Mouse (Mus musculus) heart, embryonic 13.5 days (tissue): ENCODE data around the gene Ilk. TPM values are rescaled to one million over a fixed set of nuclear protein-coding genes. Genes with fewer than 3 reads are reported as not detected.
A peak's percentile ranks its signal among the peaks of the same experiment; 100 is the strongest.
"Not testable (repeated sequence)": the region's sequence is repeated elsewhere in the genome, so short reads cannot be mapped to it uniquely, and the experiment has no call there.

Source experiments
- ATAC-seq: fragments of 200-750 bp; cut with Nextera tagmentation; 2 replicates; pipeline ENCODE4 v1.8.0; 2017; ENCODE audit warnings: moderate TSS enrichment; ENCODE audit not compliant: insufficient number of reproducible peaks, low FRiP score, low TSS enrichment; ENCODE audit errors: extremely low read depth
- H3K27ac ChIP-seq: fragments of 300-500 bp; sonication (generic); replicated peaks from 2 replicates; pipeline ENCODE4 v1.5.1; 2015; ENCODE audit warnings: moderate library complexity, mild to moderate bottlenecking, inconsistent platforms
- H3K27me3 ChIP-seq: fragments of 300-500 bp; sonication (generic); replicated peaks from 2 replicates; pipeline ENCODE4 v1.6.1; 2015; ENCODE audit warnings: mild to moderate bottlenecking, inconsistent platforms
- H3K36me3 ChIP-seq: fragments of 300-500 bp; sonication (generic); 2 replicates; pipeline ENCODE4 v1.6.1; 2015; ENCODE audit warnings: mild to moderate bottlenecking, inconsistent platforms
- H3K4me1 ChIP-seq: fragments of 300-500 bp; sonication (generic); 2 replicates; pipeline ENCODE4 v1.6.1; 2015; ENCODE audit warnings: inconsistent platforms
- H3K4me2 ChIP-seq: fragments of 300-500 bp; sonication (generic); 2 replicates; pipeline ENCODE4 v1.6.1; 2015; ENCODE audit warnings: inconsistent platforms, mild to moderate bottlenecking, moderate library complexity
- H3K4me3 ChIP-seq: fragments of 300-500 bp; sonication (generic); 2 replicates; pipeline ENCODE4 v1.5.1; 2015; ENCODE audit warnings: moderate library complexity, mild to moderate bottlenecking, inconsistent platforms
- H3K9ac ChIP-seq: fragments of 300-500 bp; sonication (generic); 2 replicates; pipeline ENCODE4 v1.6.1; 2015; ENCODE audit warnings: inconsistent platforms, mild to moderate bottlenecking, moderate library complexity
- H3K9me3 ChIP-seq: fragments of 300-500 bp; sonication (generic); 2 replicates; pipeline ENCODE4 v1.6.1; 2016; ENCODE audit warnings: inconsistent platforms
- WGBS: fragments of 180-500 bp; shearing (Covaris S2); methylation state at CpG from one replicate; pipeline ENCODE4 v1.1.7; 2015; ENCODE audit warnings: mixed read lengths; 5-methylcytosine and 5-hydroxymethylcytosine counted together
- polyA plus RNA-seq: library from polyadenylated mRNA; unstranded; fragments of >200 nt; fragmentation: Nextera tagmentation; extraction: Ambion mirVana; gene quantifications from 2 replicates; pipeline ENCODE4 v1.2.1, GENCODE M21; 2015

The Ilk gene
- polyA plus RNA-seq, 1 experiment from 2014 or later = 354 TPM

DNA sequence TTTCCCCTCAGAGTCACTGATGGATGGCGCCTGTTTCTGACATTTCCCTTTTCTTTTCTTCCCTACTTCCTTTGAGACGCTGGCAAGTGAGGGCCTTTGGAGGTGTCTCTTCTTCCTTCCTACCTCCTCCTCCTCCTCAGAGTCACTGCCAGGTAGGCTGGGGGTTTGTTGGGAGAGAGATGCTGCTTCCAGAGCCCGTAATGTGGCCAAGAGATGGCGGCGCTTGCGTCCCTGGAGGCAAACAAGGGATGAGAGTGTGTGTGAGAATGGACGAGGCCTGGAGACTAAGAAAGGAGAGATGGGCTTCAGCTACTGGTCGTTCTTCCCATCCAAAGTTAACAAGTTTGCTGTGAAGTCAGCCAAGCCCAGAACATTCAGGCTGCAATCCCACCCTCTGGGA lies 1.6 kb upstream of the Ilk start:
- Histone ChIP-seq H3K9ac (peak overlapping the region; percentile 99), H3K9me3 (no peaks in the 10 kb centered on the region), H3K27ac (no peak overlapping the region), H3K36me3 (peaks cover 51% of the 10 kb centered on the region), H3K27me3 (no peaks in the 10 kb centered on the region), H3K4me1 (peaks cover 36% of the 10 kb centered on the region), H3K4me2 (peak overlapping the region; percentile 92; the same call in 1 of the 2 replicates), H3K4me3 (no peak overlapping the region; the same call in 1 of the 2 replicates)
- 82% methylated on average over 8 of the region's 8 CpGs for WGBS
- no peak for ATAC-seq

- Histone ChIP-seq H3K27ac (peak overlapping the region; percentile 98), H3K4me1 (peaks cover 37% of the 10 kb centered on the region), H3K9ac (peak overlapping the region; percentile 99), H3K36me3 (peaks cover 55% of the 10 kb centered on the region), H3K4me3 (peak overlapping the region; percentile 96), H3K4me2 (peak overlapping the region; percentile 92)
- ATAC-seq, H3K27me3 ChIP-seq, H3K9me3 ChIP-seq: not testable (repeated sequence)
- WGBS = 33% methylated on average over 4 of the region's 4 CpGs
Measured at GRCm38 (mm10) chr7:105735464-105735863, 928 bp upstream of the Ilk start.

DNA sequence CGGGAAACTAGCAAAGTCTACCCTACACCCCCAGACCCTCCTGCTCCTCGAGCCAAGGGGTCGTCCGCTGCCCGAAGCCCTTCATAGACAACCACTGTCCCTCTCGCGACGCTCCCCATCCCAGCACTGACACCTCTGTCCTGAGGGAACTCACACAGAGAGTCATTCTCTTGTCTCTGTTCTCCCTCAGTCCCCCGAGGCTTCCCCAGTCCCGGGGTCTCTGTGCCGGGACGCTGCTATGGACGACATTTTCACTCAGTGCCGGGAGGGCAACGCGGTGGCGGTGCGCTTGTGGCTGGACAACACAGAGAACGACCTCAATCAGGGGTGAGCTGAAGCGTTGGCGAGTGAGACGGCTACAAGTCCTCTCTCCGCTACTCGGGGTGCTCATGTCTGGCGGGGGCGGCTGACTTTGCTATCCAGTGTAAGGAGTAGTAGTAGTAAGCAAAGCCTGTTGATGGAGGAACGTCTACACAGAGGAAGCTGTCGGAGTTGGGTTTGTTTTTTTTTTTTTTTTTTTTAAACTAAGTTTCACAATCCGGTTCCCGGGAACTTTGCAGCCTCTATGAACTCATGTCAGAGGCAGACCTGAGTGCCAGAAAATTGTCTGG lies 624 bp downstream of the Ilk start, which contains the start of gene Rrp8:
Gene Rrp8, minus strand, starts transcription at position 475 of the 611 bp plus-strand sequence.
- no peaks in the 10 kb centered on the region for H3K9me3 ChIP-seq
- H3K9ac ChIP-seq = peak within 1 kb of the TSS; percentile 99
- 0 out of 2 replicates have a peak, but pooled peaks have one; percentile 1 for ATAC-seq
- peak within 1 kb of the TSS; percentile 92 for H3K4me2 ChIP-seq
- no peaks in the 10 kb centered on the region for H3K27me3 ChIP-seq
- H3K36me3 ChIP-seq = peaks cover 56% of the 10 kb centered on the region
- H3K4me3 ChIP-seq = peak within 1 kb of the TSS; percentile 96
- peaks cover 37% of the 10 kb centered on the region for H3K4me1 ChIP-seq
- under 1% methylated on average over 30 of the region's 30 CpGs for WGBS
- peak within 1 kb of the TSS; percentile 98 for H3K27ac ChIP-seq

DNA sequence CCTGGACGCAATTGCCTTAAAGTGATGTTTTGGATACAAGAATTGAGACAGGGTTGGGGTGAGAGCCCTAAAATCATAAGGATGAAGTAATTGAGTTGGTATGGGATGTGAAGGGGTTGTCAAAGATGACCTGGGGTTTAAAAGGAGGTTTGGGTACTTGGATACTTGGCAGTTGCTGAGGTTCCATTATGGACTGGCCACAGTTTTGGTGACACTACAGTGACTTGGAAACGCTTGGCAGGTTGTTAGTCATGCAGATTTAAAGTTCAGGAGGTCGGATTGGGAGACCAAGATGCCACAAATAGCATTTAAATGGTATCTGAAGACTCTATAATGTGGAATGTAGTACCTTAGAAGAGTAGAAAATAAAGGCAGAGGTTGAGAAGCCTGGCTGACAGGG lies 1.3 kb downstream of the Ilk start:
- ATAC-seq = no peak
- 12% methylated on average over 3 of the region's 3 CpGs for WGBS
- Histone ChIP-seq H3K27me3 (no peaks in the 10 kb centered on the region), H3K9ac (peak overlapping the region; percentile 99), H3K4me3 (peak overlapping the region; percentile 96), H3K9me3 (no peaks in the 10 kb centered on the region), H3K36me3 (peaks cover 56% of the 10 kb centered on the region), H3K4me1 (peaks cover 37% of the 10 kb centered on the region), H3K27ac (peak overlapping the region; percentile 98), H3K4me2 (peak overlapping the region; percentile 92)

DNA sequence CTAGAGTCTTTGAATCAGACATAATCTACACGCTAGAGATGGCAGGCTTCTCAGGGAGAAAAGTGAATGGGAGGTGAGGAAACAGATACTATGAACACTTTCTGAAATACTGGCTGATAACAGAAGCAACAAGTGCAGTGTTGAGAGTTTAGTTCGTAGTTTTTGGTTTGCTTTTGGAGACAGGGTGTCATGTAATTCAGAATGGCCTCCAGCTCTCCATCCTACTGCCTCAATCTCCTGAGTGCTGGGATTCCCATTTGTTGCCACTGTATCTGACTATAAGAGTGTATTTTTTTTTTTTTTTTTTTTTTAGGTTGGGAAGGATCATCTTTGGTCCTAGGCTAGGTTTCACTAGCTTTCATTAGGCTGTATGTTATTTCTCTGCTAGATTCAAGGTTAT lies 1.9 kb downstream of the Ilk start:
- Histone ChIP-seq H3K9ac (peak overlapping the region; percentile 99), H3K4me1 (peaks cover 44% of the 10 kb centered on the region), H3K36me3 (peaks cover 56% of the 10 kb centered on the region), H3K4me2 (peak overlapping the region; percentile 92), H3K27me3 (no peaks in the 10 kb centered on the region), H3K9me3 (no peaks in the 10 kb centered on the region), H3K4me3 (peak overlapping the region; percentile 96), H3K27ac (peak overlapping the region; percentile 98)
- WGBS = 32% methylated on average over 2 of the region's 2 CpGs
- ATAC-seq = no peak

DNA sequence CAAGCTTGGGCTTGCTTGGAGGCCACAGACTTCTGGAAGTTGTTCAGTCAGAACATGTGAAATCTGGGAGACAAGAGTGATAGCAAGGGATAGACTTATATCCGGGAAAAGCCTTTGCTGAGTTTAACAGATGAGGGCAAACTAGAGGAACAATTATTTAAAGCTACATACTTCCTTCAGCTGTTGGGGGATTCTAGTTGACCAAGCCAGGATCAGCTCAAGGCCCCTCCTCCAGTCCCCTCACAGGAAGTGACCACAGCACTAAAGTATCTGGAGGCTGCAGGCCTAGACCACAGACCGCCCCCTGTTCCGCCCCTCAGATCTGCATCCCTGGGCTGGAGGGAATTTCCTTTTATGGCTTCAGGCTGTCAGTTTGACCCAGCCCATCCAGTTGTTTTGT lies 2.6 kb downstream of the Ilk start:
- Histone ChIP-seq H3K9me3 (no peaks in the 10 kb centered on the region), H3K4me1 (peaks cover 47% of the 10 kb centered on the region), H3K27ac (peak overlapping the region; percentile 98), H3K9ac (peak overlapping the region; percentile 99), H3K4me2 (peak overlapping the region; percentile 92), H3K27me3 (no peaks in the 10 kb centered on the region), H3K4me3 (peak overlapping the region; percentile 96), H3K36me3 (peaks cover 50% of the 10 kb centered on the region)
- WGBS = 4% methylated on average over 3 of the region's 3 CpGs
- peak; percentile 54; the same call in 1 of the 2 replicates for ATAC-seq

- Histone ChIP-seq H3K9ac (0 out of 2 replicates have a peak overlapping the region, but pooled peaks have one; percentile 68), H3K27ac (peak overlapping the region; percentile 98; the same call in 1 of the 2 replicates), H3K4me3 (no peak overlapping the region), H3K36me3 (peaks cover 41% of the 10 kb centered on the region), H3K4me1 (peaks cover 47% of the 10 kb centered on the region), H3K4me2 (no peak overlapping the region), H3K9me3 (no peaks in the 10 kb centered on the region), H3K27me3 (no peaks in the 10 kb centered on the region)
- WGBS = 89% methylated on average over 13 of the region's 13 CpGs
- no peak for ATAC-seq
Measured at GRCm38 (mm10) chr7:105740089-105740795, 3.9 kb downstream of the Ilk start.

- ATAC-seq = no peak
- H3K27ac ChIP-seq = no peak overlapping the region
- no peaks in the 10 kb centered on the region for H3K9me3 ChIP-seq
- no peak overlapping the region for H3K4me3 ChIP-seq
- H3K4me1 ChIP-seq = peaks cover 41% of the 10 kb centered on the region
- 83% methylated on average over 6 of the region's 6 CpGs for WGBS
- no peak overlapping the region for H3K4me2 ChIP-seq
- H3K27me3 ChIP-seq = no peaks in the 10 kb centered on the region
- H3K9ac ChIP-seq = no peak overlapping the region
- peaks cover 41% of the 10 kb centered on the region for H3K36me3 ChIP-seq
Measured at GRCm38 (mm10) chr7:105740851-105741250, 4.5 kb downstream of the Ilk start.

DNA sequence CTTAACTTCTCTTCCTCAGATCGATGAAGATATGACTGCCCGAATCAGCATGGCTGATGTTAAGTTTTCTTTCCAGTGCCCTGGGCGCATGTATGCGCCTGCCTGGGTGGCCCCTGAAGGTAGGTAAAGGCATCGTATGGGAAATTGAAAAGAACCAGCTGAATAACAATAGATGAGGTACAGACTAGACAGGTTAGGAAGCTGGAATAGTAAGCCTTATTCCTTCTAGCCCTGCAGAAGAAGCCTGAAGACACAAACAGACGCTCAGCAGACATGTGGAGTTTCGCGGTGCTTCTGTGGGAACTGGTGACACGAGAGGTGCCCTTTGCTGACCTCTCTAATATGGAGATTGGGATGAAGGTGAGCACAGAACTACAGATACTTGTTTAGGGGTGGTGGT lies 5.6 kb downstream of the Ilk start:
- peaks cover 50% of the 10 kb centered on the region for H3K36me3 ChIP-seq
- H3K4me1 ChIP-seq = peaks cover 41% of the 10 kb centered on the region
- no peaks in the 10 kb centered on the region for H3K27me3 ChIP-seq
- no peak overlapping the region for H3K9ac ChIP-seq
- no peaks in the 10 kb centered on the region for H3K9me3 ChIP-seq
- no peak overlapping the region for H3K27ac ChIP-seq
- no peak for ATAC-seq
- WGBS = 86% methylated on average over 9 of the region's 9 CpGs
- H3K4me3 ChIP-seq = no peak overlapping the region
- H3K4me2 ChIP-seq = no peak overlapping the region

DNA sequence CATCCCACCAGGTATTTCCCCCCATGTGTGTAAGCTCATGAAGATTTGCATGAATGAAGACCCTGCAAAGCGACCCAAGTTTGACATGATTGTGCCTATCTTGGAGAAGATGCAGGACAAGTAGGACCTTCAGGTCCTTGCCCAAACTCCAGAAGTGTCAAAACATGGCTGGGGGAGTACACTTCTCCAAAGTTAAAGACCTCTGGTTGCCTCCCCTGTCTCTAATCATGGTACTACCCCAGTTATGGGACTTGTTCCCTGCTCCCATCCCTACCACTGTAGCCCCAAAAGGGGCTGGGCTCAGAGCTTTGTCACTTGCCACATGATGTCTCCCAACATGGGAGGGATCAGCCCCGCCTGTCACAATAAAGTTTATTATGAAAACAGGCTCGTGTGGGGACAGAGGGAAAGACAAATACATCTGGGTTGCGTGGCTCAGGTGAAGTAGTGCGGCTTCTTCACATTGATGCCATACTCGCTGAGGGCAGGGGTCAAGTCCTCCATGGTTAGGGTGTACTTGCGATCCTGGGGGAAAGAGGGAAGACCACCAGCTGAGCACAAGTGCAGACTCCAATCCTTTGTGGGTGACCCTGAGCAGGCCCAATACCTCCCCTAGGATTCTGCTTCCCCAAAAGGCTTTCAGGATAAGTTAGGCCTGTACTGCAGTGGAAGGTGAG lies 6.3 kb downstream of the Ilk start:
- H3K4me2 ChIP-seq = peak overlapping the region; percentile 85
- 0 out of 2 replicates have a peak overlapping the region, but pooled peaks have one; percentile 83 for H3K27ac ChIP-seq
- not testable (repeated sequence) for H3K27me3 ChIP-seq, ATAC-seq, H3K9me3 ChIP-seq
- peaks cover 57% of the 10 kb centered on the region for H3K36me3 ChIP-seq
- H3K9ac ChIP-seq = peak overlapping the region; percentile 98
- WGBS = 77% methylated on average over 7 of the region's 7 CpGs
- H3K4me3 ChIP-seq = peak overlapping the region; percentile 92
- H3K4me1 ChIP-seq = peaks cover 38% of the 10 kb centered on the region

DNA sequence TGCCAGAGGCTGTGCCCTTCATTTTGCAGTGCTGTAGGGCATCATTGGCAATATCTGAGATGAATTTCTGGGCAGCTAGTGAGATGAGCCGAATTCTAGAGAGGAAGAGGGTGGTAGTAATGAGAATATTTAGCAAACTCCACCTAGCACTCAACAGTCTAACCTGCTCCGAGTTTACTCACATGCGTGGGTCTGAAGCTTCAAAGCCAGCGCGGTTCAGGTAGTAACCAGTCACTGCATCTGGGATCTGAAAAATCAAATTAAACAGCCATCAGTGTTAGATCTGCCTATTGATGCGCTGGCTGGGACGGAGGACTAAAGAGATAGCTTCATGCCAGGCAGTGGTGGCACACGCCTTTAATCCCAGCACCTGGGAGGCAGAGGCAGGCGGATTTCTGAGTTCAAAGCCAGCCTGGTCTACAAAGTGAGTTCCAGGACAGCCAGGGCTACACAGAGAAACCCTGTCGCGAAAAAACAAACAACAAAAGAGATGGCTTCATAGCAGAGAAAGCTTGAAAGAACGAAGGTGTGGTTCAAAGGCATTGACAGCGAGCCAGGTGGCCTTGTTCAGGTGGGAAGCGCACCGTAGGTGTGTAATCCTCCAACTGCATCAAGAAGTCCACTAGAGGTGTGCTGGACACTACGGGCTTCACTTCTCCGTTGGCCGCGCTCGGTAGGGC lies 7.0 kb downstream of the Ilk start:
- Histone ChIP-seq H3K9ac (peak overlapping the region; percentile 98), H3K36me3 (peaks cover 64% of the 10 kb centered on the region), H3K4me1 (peaks cover 31% of the 10 kb centered on the region), H3K27ac (peak overlapping the region; percentile 83), H3K4me3 (peak overlapping the region; percentile 92), H3K4me2 (peak overlapping the region; percentile 85)
- 31% methylated on average over 20 of the region's 20 CpGs for WGBS
- not testable (repeated sequence) for ATAC-seq, H3K27me3 ChIP-seq, H3K9me3 ChIP-seq
